Mouse (Mus musculus): ENCODE measurements around the gene Bag6.

Gene Bag6

DNA sequence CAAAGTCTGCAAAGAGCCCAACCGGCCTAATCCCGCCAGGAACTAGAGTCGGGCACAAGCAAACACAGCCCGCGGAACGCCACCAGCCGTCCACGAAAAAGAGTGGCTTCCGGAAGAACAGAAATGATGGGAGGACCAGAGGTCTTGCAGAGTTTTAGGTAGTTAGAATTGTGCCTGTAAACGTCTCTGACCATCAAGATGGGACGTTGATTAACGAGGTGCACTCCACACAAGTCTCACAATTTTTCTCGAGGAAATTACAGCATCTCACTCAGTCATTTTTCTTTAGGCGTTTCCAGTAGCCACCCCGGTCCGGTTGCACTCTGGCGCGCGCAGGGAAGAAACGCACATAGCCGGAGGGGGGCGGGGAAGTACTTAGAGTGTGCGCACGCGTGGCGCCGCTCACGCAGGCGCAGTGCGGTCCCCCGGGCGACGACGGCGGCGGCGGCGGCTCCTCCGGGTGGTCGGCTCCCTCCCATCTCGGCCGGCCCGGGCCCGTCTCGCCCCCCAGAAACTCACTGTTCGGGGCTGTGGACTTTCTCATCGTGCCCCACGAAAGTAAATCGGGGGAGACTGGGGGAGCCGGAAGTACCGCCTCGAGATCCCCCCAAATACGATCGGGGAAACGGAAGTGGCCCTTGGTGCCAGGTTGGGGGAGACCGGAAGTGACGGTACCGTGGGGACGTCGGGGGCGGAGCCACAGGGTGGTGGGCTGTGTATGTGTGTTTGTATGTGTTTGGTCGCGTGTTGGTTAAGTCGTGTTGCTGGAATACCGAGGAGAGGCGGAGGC, at the start of gene Bag6:
Gene Bag6, plus strand, starts transcription at position 378 of the 790 bp plus-strand sequence.
- peak; percentile 96 for DNase-seq

DNA sequence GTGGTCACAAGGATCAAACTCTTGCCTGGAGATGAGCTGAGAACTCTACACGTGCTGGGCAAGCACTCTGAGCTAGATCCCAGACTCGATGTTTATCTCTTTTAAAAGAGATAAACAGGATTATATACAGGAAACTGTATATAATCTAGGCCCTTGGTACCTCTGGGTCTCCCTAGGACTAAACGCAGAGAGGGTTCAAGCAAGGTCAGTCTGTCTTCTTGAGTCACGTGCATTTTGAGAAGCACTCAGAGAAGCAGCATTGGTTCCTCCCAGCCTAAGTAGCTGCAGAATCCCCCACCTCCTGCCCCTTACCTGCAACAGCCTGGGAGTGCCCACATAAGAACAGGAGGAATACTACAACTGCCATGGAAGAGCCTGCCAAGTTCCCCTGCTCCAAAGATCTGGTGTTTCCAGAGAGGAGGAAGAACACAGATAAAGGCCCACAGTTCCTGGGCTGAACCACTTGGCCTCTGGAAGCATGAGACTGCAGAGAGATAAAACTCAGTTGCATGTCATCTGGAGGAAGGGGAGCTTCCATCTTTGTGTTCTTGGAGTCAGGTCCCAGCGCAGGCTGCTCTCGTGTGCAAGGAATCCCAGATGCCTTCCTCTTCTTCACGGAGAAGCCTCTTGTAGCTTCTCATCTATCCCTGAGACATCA, 49.6 kb upstream of the Bag6 start, which contains the start of gene Ly6g6f:
Gene Ly6g6f, minus strand, starts transcription at position 403 of the 658 bp plus-strand sequence.
- no peak for DNase-seq

DNA sequence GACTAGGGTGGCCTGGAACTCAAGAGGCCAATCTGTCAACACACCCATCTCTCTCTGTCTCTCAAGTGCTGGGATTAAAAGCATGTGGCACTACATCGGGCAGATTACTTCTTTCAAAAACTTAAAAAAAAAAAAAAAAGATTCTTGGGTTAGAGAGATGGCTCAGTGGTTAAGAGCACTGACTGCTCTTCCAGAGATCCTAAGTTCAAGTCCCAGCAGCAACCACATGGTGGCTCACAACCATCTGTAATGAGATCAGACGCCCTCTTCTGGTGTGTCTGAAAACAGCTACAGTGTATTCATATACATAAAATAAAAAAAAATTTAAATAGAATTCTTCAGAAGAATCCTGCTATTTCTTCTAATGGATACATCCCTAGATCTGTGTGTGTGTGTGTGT, 46.8 kb upstream of the Bag6 start:
- no peak for DNase-seq

DNA sequence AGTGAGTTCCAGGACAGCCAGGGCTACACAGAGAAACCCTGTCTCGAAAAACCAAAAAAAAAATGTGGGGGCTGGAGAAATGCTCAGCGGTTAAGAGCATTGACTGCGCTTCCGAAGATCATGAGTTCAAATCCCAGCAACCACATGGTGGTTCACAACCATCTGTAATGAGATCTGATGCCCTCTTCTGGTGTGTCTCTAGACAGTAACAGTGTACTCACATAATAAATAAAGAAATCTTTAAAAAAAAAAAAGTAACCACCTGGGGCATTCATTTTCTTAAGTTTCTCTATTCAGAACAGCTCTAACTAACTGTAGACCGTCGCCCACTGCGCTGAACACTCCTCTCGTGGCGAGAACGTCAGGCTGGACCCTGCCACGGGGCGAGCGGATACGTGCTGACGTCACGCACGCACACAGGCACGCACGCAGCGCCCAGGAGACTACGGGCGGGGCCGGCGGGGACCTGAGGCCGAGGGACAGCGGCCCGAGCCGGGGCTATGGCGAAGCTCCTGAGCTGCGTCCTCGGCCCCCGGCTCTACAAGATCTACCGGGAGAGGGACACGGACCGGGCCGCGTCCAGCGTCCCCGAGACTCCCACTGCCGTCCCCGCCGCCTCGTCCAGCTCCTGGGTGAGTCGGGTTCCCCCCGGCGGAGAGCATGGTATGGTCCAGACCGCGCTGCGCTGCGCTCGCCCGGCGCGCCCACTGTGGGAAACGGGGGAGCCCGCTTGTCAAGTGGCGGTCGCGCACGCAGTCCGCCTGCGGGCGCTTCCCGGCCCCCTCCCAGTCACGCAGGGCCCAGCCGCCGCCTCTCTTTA, 45.9 kb upstream of the Bag6 start, which contains the start of gene Abhd16a:
Gene Abhd16a, plus strand, starts transcription at position 439 of the 820 bp plus-strand sequence.
- peak; percentile 97 for DNase-seq

DNA sequence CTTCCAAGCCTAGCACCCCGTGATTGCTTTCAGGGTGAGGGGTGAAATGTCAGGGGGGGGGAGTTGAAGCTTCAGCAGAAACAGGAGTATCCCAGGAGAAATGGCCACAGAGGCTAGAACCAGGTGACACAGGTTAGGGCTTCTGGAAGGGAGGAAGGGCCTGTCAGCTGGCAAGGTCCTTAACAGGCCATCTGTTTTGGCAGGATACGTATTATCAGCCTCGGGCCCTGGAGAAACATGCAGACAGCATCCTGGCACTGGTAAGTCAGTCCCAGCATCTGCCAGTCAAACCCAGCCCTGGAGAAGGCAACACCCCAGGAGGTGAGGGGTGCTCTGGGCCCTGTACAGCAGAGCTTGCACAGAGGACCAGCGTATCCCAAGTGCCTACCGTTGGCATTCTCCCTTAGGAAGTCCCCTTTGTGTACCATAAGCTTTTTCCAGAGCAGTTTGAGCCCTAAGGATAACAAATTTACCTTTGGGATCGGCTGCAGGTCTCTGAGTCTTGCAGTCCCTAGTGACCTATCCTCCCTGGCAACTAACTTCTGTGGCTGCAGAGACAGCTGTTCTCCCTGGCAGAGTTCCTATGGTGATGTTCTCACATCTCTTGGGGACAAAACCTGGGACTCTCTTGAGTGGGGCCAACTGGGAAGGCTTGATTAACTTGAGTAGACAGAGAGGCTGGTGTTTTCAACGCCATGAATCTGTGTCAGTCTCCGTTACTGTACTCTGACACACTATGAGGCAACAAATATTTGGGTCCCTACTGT, 44.6 kb upstream of the Bag6 start:
- DNase-seq: peak; percentile 33

DNA sequence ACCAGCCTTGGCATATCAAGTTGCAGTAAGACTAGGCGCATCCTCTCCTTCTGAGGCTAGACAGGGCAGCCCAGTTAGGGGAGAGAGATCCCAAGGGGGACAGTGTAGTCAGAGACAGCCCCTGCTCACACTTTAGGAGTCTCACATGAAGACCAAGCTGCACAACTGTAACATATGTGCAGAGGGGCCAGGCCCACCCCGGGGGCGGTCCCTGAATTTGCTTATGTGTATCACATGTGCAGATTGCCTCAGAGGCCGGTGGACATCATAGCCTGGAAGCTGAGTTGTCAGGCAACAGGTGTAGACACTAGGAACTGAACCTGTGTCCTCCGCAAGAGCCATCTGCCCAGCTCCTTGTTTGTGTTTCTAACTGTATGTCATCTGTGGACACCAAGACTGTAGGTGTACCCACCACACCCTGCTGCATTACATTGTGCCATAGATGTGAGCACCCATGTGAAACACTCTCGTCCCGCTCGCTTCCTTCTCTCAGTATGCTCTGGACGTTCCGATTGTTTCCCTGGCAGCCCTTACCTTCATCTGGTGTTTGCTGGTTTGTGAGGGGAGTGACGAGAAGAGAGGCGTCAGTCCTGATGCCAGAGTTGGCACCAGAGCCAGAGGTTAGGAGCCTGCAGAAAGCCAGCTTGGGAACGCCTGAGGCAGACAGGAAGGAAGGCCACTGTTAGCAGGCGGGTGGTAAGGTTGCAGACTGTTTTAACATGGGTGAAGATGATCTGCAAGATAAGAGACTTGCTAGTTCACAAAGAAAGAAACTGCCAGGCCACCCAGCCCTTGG, 42.4 kb upstream of the Bag6 start:
- peak; percentile 57 for DNase-seq

DNA sequence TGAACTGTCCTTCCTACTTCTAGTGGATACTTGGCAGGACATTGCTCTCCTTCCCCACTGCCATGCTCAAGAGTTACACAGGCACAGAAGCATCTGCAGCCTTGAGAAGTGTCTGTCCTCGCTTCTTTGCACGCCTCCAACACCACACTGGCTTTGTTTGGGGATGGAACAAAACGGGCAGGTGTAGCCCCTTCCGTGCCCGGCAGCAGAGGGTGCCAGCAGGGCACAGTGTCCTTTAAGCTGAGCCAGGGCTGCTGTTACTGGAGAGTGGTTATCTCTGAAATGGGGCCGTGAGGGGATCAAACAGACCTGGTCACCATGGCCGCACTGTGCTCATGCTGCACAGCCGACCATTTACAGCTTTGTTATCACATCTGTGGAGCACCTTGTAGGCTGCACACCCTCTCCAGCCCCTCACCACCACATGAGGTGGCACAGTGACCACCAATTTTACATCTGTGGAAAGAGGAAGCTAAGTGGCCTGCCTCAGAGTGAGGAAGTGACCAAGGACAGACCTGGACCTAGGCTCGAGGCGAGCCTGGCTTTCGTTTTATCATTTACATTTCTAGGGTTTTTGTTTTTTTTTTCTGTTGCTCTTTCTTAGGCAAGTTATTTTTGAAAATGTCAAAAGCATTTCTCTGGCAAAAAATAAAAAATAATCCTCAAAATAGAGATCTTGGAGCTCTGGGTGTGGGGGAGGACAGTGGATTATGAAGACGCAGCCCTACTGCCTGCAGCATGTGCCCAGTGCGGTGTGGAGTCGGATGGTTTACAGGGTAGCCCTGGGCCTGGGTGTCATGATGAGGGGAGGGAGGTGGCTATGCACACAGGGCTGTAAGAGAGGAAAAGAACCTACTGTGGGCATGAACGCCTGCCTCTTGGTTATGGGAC, 40.3 kb upstream of the Bag6 start:
- DNase-seq: no peak

DNA sequence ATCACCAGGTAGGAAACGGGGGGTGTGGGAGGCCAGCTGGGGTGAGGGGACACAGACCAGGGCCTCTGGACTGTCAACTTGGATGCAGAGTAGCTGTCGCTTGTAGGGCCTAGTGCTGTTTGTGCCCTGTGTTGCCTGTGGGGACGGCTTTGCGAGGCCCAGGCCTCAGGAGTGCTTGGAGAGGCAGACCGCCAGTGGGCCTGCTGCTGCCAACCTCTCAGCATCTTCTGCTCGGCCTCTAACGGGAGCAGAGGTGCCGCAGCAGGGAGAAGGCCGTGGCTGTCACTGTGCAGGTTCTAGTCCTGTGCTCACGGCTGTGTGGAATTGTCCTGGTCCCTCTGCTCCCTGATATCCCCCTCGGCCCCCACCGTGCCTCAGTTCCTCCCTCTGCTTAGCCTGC, 38.4 kb upstream of the Bag6 start:
- no peak for DNase-seq

DNA sequence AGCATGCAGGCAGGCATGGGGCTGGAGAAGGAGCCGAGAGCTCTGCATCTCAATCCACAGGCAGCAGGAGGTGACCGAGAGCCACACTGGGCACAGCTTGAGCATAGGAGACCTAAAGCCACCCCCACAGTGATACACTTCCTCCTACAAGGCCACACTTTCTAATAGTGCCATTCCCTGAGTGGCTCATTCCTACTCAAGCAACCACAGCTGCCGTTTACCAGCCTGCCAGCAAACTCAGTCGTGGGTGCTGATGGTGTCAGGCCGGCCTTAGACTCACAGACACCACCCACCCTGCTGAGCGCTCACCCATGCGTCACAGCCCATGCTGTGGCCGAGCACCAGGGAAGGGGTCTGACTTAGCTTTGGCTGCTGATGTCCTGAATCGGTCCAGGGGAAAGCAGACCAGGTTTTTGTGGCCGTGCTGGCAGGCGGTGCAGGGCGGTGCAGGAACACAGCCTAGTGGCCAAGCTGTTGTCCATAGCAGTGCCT, 37.8 kb upstream of the Bag6 start:
- peak; percentile 48 for DNase-seq

DNA sequence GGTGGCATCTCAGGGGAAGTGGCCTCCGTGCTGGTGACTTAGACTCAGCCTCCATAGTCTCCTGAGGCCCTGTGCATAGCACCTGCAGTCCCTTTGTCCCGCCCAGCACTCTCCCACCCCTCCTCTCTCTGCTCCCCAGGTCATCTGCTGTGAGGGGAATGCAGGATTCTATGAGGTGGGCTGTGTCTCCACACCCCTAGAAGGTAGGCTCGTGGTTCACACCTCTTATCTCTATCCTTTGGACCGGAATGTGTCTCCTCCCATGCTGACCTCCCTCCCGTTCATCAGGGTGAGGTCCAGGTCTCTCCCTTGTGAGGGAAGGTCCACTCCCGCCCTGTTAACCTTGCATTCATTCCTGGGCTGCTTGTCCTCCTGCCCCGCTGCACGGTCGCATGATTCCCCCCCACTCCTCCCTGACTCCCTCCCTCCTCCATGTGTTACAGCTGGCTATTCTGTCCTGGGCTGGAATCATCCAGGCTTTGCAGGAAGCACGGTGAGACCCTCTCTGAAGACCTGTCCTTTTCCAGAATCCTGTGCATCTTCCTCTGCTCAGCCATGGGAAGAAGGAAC, 34.7 kb upstream of the Bag6 start:
- DNase-seq: no peak

DNA sequence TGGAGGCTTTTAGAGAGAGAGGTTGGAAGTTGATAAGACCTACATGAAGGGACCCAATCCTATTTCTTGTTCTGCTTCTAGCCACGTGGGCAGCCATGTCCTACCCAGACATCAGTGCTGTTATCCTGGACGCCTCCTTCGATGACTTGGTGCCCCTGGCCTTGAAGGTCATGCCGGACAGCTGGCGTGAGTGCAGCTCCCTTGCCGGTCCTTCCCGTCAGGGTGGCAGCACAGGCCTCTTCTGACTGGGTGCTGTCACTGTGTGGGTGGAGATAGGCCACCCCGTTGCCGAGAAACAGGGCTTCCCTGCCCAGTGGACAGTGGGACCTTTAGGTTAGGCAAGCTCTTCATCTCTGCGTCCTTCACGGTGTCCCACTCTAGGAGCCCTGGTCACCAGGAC, 33.8 kb upstream of the Bag6 start:
- no peak for DNase-seq

DNA sequence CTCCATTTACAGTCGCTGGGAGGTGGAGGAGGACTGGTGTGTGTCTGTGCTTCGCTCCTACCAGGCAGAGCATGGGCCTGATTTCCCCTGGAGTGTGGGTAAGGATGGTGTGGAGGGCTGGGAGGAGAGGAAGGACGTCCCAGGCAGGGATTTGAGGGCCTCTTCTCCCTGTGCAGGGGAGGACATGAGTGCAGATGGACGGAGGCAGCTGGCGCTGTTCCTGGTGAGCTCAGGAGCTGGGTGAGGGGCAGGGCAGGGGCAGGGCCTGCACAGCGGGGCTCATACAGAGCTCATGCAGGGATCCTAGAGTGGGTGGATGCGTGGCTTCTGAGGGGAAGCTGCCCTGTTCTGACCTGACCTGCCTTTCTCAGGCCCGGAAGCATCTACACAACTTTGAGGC, 32.7 kb upstream of the Bag6 start:
- no peak for DNase-seq

DNA sequence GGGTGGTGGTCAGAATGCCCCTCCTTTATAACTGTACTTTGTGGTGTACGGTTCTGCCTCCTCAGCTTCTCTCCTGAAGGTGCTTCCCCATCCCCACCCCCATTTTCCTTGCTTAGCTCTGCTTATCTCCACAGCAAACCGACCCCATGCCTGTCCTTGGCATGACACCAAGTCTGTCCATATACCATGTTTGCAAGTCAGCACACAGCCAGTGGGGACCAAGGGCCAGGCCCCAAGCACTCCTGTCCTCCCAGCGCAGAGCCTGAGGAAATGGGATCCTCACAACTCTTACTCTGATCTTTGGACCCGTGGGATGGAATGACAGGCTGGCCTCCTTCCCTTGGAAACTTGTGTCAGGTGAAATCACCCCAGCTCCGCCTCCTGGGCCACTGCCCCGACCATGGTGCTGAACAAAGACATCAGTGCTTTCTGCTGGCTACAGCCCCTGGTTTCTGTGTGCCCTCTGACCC, 31.7 kb upstream of the Bag6 start:
- DNase-seq: no peak

DNA sequence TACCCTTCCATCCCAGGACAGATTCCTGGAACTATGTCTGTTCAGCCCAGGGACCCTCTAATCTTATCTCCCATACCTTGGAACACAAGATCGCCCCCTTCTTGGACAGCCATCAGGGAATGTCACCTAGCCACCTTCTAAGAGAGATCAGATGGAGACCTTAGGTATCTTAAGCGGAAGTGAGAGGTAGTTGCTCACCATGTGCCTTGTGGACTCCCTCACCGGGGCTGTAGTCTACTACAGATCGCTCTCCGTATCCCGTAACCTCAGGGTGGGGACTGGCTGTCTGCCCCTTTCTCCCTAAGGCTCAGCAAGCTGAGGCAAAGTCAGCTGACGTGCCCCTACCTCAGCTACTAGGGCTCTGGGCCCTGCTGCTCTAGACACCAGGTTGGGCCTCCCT, 30.9 kb upstream of the Bag6 start:
- DNase-seq: no peak

DNA sequence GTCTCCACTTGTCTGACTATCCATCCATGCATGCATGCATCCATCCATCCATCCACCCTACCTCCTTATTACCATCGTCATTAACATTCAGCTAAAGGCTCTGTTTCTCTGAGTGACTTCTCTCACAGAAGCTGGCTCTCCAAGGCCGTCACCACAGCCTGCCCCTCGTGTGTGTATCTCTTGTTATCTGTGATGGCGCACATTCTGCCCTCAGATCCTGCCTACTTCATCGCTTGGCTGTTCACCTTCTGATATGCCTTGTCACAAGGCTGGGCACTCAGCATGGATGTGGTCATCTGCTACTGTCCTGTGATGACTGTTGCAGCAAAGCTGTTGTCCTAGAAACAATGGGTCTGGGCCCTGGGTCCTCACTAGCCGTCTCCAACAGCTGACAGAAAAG, 30.2 kb upstream of the Bag6 start:
- no peak for DNase-seq

DNA sequence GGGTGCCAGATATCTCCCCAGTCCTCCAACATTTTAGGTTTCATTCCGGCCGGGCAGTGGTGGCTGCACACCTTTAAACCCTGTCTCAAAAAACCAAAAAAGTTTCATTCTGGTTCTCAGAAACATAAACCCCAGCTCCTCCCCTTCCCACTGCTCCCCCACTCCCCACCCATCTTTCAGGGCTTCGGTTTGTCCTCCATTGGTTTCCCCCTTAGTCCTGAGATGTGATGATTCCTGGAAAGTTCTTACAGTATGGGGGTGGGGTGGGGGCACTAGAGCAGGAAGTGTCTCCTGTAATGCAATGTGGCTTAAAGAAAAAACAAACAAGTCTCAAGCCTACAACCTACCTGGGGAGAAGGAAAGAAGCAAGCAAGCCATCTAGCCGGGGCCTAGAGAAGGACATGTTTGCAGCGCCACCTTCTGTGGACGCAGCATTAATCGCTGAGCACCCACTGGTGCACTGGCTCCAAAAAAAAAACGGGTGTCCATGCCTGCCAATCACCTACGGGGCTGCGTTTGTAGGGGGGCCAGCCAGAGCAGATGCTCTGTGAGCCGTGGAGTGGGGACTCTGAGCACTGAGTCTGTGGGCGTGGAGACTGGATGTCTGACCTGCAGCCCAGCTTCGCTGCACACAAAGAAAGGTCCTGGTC, 29.1 kb upstream of the Bag6 start:
- peak; percentile 61 for DNase-seq

DNA sequence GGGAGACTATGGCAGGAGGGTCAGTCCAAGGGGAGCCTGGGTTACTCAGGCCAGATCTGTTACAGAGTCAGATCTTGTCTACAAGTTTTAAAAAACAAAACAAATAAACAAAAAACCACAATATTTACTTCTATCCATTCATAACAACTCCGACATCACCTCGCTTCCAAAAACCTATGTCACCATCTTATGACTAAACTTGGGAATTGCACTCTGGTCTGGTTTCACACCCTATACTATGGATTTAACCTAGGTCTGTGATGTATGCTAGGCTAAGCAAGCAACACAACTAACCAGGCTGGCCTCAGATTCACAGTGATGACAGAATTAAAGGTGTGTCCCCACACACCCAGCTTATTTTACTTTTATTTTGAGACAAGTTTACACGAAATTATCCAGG, 28.5 kb upstream of the Bag6 start:
- DNase-seq: no peak

DNA sequence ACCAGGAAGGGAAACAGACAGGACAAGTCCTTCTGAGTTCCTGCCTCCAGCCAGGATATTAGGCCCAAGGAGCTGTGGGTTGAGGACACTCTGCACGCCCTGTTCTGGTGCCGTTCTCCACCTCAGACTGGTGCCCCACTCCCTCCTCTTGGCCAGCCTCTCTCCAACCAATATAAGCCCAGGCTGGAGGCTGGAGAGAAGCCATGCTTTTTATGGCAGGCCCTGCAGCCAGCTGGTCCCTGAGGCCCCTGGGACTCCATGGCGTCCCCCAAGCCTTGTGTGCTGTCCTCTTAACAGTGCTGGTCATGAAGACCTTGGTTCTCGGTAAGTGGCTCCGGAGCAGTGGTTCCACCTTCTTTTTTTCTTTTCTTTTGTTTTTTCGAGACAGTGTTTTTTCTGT, 26.9 kb upstream of the Bag6 start, which contains the start of gene Ly6g5c:
Gene Ly6g5c, plus strand, starts transcription at position 183 of the 400 bp plus-strand sequence.
- DNase-seq: no peak

DNA sequence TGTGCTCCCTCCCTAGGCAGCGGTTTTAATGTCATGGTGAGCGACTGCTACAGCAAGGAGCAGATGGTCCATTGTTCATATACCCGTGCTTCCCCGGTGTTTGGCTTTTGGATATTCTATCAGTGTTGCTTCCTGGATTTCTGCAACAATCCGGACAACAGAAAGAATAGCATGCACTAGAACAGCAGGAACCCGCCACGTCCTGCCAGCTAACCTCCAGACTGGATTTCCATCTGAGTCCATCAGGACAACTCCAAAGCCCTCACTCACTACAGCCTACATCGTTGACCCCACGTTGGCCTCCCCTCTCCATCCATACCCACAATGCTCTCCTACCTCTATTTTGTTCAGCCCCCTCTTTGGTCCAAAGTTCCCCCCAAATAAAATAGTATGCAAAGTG, 23.2 kb upstream of the Bag6 start:
- DNase-seq: no peak

All from lung, postnatal 36 days (tissue).